ENCODE assay signal across 23 mouse cellular contexts in genomic region chr16:14297137-14297536, GRCm38 (mm10). TPM values are rescaled to one million over a fixed set of nuclear protein-coding genes. Genes with fewer than 3 reads are reported as not detected.
DNase-seq lines count a peak whose midpoint lies in the region; ATAC-seq and TF ChIP-seq lines count a peak whose summit lies in the region.
"Had no signal": no experiment of that assay in that cellular context is flagged by ENCODE, and none has a peak within 500 bp of the region (broad histone marks: within the 10 kb centered on the region; RNA-seq: fewer than 3 reads in every experiment).

No protein-coding gene starts in this region.

- H3K27ac ChIP-seq in lung, embryonic 16.5 days (ENCODE audit: low read length), result peak overlapping the region; percentile 91
- 0 out of 2 replicates have a peak overlapping the region, but pooled peaks have one; percentile 9 for H3K27ac ChIP-seq in olfactory bulb, adult 2 months (ENCODE audit: insufficient read depth, low read depth, low read length)
- H3K27ac ChIP-seq: embryonic facial prominence, embryonic 12.5 days; gastrocnemius, adult 2 months; hindbrain, embryonic 12.5 days; left cerebral cortex, adult 2 months; limb, embryonic 12.5 days; liver, embryonic 12.5 days; midbrain, embryonic 15.5 days had no signal

- peaks cover 17% of the 10 kb centered on the region for H3K4me1 ChIP-seq in lung, embryonic 16.5 days (replicated peaks; ENCODE audit: control insufficient read depth, insufficient read depth, low read length)
- H3K4me1 ChIP-seq in lung, adult 2 months (ENCODE audit: control insufficient read depth, insufficient read depth, low read length), result no peaks in the 10 kb centered on the region
- peaks cover 8% of the 10 kb centered on the region for H3K4me1 ChIP-seq in olfactory bulb, adult 2 months (ENCODE audit: control insufficient read depth, insufficient read depth, low read length)

- intact Hi-C loops in heart, postnatal 10 days (cut with DNase I), result no loop called here

- peak; percentile 34 for ATAC-seq in lung, embryonic 16.5 days (ENCODE audit: low read depth)
- ATAC-seq in inflammation-experienced regulatory T-cells, adult 6 months, result no peak
- ATAC-seq: liver, embryonic 12.5 days; midbrain, embryonic 15.5 days had no signal

- no peaks in the 10 kb centered on the region for H3K27me3 ChIP-seq in lung, embryonic 16.5 days (ENCODE audit: control insufficient read depth, insufficient read depth, low read depth, low read length)
- H3K27me3 ChIP-seq: midbrain, embryonic 15.5 days had no signal

- 56% methylated on average over 3 of the region's 3 CpGs for WGBS in lung, embryonic 16.5 days
- 57% methylated on average over 3 of the region's 3 CpGs for WGBS in lung, adult 2 months
- WGBS in olfactory bulb, adult 2 months, result 37% methylated on average over 3 of the region's 3 CpGs

- TF ChIP-seq POLR2A in lung, adult 2 months (IDR thresholded peaks at IDR 0.05; ENCODE audit: borderline replicate concordance, extremely low read depth, low read depth, low read length), result no peak
- TF ChIP-seq POLR2A in olfactory bulb, adult 2 months (IDR thresholded peaks at IDR 0.05; ENCODE audit: insufficient read depth, low read depth, low read length), result no peak

- H3K9me3 ChIP-seq in lung, embryonic 16.5 days (ENCODE audit: control insufficient read depth, low read length), result no peaks in the 10 kb centered on the region
- H3K9me3 ChIP-seq: embryonic facial prominence, embryonic 12.5 days; hindbrain, embryonic 12.5 days; limb, embryonic 12.5 days; liver, embryonic 12.5 days; midbrain, embryonic 15.5 days had no signal

- peak; percentile 9 for DNase-seq in heart, adult 11 months
- DNase-seq in heart, postnatal 10 days, result no peak
- DNase-seq in lung, adult 2 months, result no peak
- no peak for DNase-seq in cerebellum, postnatal 4 days (ENCODE audit: low spot score in 2 of 2)
- DNase-seq: adrenal gland, adult 2 months; cerebellum, adult 9-10 months; gastrocnemius, adult 2 months; heart, postnatal 14 days; kidney, adult 11 months; lung, postnatal 36 days; right cerebral cortex, postnatal 14 days; thymus, postnatal 14 days had no signal

- peaks cover 14% of the 10 kb centered on the region for H3K36me3 ChIP-seq in lung, embryonic 16.5 days (ENCODE audit: control insufficient read depth, insufficient read depth, low read length)

- no peak overlapping the region for H3K4me3 ChIP-seq in lung, embryonic 16.5 days (ENCODE audit: low read length)
- H3K4me3 ChIP-seq in lung, adult 2 months (replicated peaks; ENCODE audit: extremely low read depth, low read depth, low read length), result no peak overlapping the region
- no peak overlapping the region for H3K4me3 ChIP-seq in olfactory bulb, adult 2 months (ENCODE audit: insufficient read depth, low read depth, low read length)
- H3K4me3 ChIP-seq: embryonic facial prominence, embryonic 12.5 days; gastrocnemius, adult 2 months; hindbrain, embryonic 12.5 days; left cerebral cortex, adult 2 months; limb, embryonic 12.5 days; liver, embryonic 12.5 days; midbrain, embryonic 15.5 days; myocyte had no signal

- TF ChIP-seq CTCF in lung, adult 2 months (IDR thresholded peaks at IDR 0.05; ENCODE audit: insufficient read depth, low read length), result no peak
- no peak for TF ChIP-seq CTCF in olfactory bulb, adult 2 months (IDR thresholded peaks at IDR 0.05; ENCODE audit: insufficient read depth, low read depth, low read length)

- no peak overlapping the region for H3K9ac ChIP-seq in lung, embryonic 16.5 days (ENCODE audit: low read length)
- H3K9ac ChIP-seq: embryonic facial prominence, embryonic 12.5 days; hindbrain, embryonic 12.5 days; limb, embryonic 12.5 days; liver, embryonic 12.5 days; midbrain, embryonic 15.5 days had no signal

- H3K4me2 ChIP-seq in lung, embryonic 16.5 days (ENCODE audit: low read depth, low read length), result no peak overlapping the region
- H3K4me2 ChIP-seq: embryonic facial prominence, embryonic 12.5 days; heart, embryonic 11.5 days; hindbrain, embryonic 12.5 days; limb, embryonic 12.5 days; liver, embryonic 12.5 days; midbrain, embryonic 15.5 days had no signal

RNA-seq across cellular contexts. Expression of gene Myh11, which starts 6.0 kb away (rescaled TPM):
- 10 to 100 TPM; 23.3 to 27.3 TPM for total RNA-seq in heart, postnatal 10 days (2021)
- 45.1 and 49.7 TPM in 2 replicates for polyA plus RNA-seq in lung, embryonic 16.5 days (2015; fragmentation: Nextera tagmentation; extraction: Ambion mirVana)
- polyA plus RNA-seq in lung, adult 2 months (2012; rRNA removed), result 25.1 and 42.6 TPM in 2 replicates
- not detected in 2 replicates for polyA plus RNA-seq in olfactory bulb, adult 2 months (2012; ENCODE audit: insufficient read depth, insufficient read length, low replicate concordance, missing spikeins)
- under 1 TPM in 1 of 3 experiments, not detected in 2; 0.10 TPM for polyA plus RNA-seq in inflammation-experienced regulatory T-cells, adult 6 months (2017; shearing (Covaris generic))

RNA-seq across cellular contexts. Expression of gene Fopnl, which starts 20.1 kb away (rescaled TPM):
- 10 to 100 TPM; 59.7 to 66.1 TPM for total RNA-seq in heart, postnatal 10 days (2021)
- 159 TPM in 2 replicates for polyA plus RNA-seq in lung, embryonic 16.5 days (2015; fragmentation: Nextera tagmentation; extraction: Ambion mirVana)
- polyA plus RNA-seq in lung, adult 2 months (2012; rRNA removed), result 21.0 and 33.3 TPM in 2 replicates
- not detected in 2 replicates for polyA plus RNA-seq in olfactory bulb, adult 2 months (2012; ENCODE audit: insufficient read depth, insufficient read length, low replicate concordance, missing spikeins)
- 100 to 1,000 TPM; 113 to 129 (median 117) TPM for polyA plus RNA-seq in inflammation-experienced regulatory T-cells, adult 6 months (2017; shearing (Covaris generic))

Comparison
In these comparisons a context has a peak if more than half of its experiments do, and no peak if none do; other contexts are left out.
1. RNA of gene Myh11, which starts 6.0 kb away (polyA plus RNA-seq): 45.1 to 49.7 TPM in lung, embryonic 16.5 days and 25.1 to 42.6 TPM in lung, adult 2 months; 0.10 TPM in inflammation-experienced regulatory T-cells, adult 6 months and not detected in olfactory bulb, adult 2 months; every median in the first group is over 10 times any median in the second.
2. RNA of gene Fopnl, which starts 20.1 kb away (polyA plus RNA-seq): 159 TPM in lung, embryonic 16.5 days, 113 to 129 TPM in inflammation-experienced regulatory T-cells, adult 6 months and 21.0 to 33.3 TPM in lung, adult 2 months; not detected in olfactory bulb, adult 2 months; every median in the first group is over 10 times any median in the second.